Mouse (Mus musculus): ENCODE measurements around the gene Nr1i2. TPM values are rescaled to one million over a fixed set of nuclear protein-coding genes. Genes with fewer than 3 reads are reported as not detected.

The Nr1i2 gene
- polyA plus RNA-seq, 1 experiment, result 0.16 TPM

- TF ChIP-seq CTCF (IDR thresholded peaks at IDR 0.05; ENCODE audit: borderline replicate concordance, control insufficient read depth, extremely low read depth, insufficient read depth, low read length, poor library complexity) (no peak), POLR2A (IDR thresholded peaks at IDR 0.05; ENCODE audit: control insufficient read depth, extremely low read depth, insufficient read depth, low read length, poor library complexity) (no peak)
Observed at GRCm38 (mm10) chr16:38324311-38324710, 29.7 kb upstream of the Nr1i2 start.

GRCm38 (mm10) chr16:38321452-38321935 lies 26.9 kb upstream of the Nr1i2 start:
- no peaks in the 10 kb centered on the region; the same call in 1 of the 2 replicates for H3K4me1 ChIP-seq (replicated peaks; ENCODE audit: control insufficient read depth, insufficient read depth, low read length)
- no peaks in the 10 kb centered on the region for H3K27me3 ChIP-seq (ENCODE audit: control insufficient read depth, insufficient read depth, low read length)
- no peak for TF ChIP-seq POLR2A (IDR thresholded peaks at IDR 0.05; ENCODE audit: control insufficient read depth, extremely low read depth, insufficient read depth, low read length, poor library complexity)
- peak; percentile 67; the same call in 1 of the 2 replicates for TF ChIP-seq CTCF (IDR thresholded peaks at IDR 0.05; ENCODE audit: borderline replicate concordance, control insufficient read depth, extremely low read depth, insufficient read depth, low read length, poor library complexity)
- no peaks in the 10 kb centered on the region for H3K36me3 ChIP-seq (ENCODE audit: control insufficient read depth, insufficient read depth, low read length)
- peak; percentile 58 for DNase-seq
- H3K27ac ChIP-seq (ENCODE audit: control insufficient read depth, insufficient read depth, low read length), result no peak overlapping the region
- 24% methylated on average over 17 of the region's 17 CpGs for WGBS
- no peak overlapping the region for H3K4me3 ChIP-seq (ENCODE audit: control insufficient read depth, insufficient read depth, low read length)

More at GRCm38 (mm10) chr16:38324311-38324710, 29.7 kb upstream of the Nr1i2 start:
- Histone ChIP-seq H3K4me3 (ENCODE audit: control insufficient read depth, insufficient read depth, low read length) (no peak overlapping the region), H3K27me3 (ENCODE audit: control insufficient read depth, insufficient read depth, low read length) (no peaks in the 10 kb centered on the region), H3K27ac (ENCODE audit: control insufficient read depth, insufficient read depth, low read length) (no peak overlapping the region), H3K36me3 (ENCODE audit: control insufficient read depth, insufficient read depth, low read length) (no peaks in the 10 kb centered on the region), H3K4me1 (replicated peaks; ENCODE audit: control insufficient read depth, insufficient read depth, low read length) (no peaks in the 10 kb centered on the region; the same call in 1 of the 2 replicates)
- WGBS, result 93% methylated on average over 15 of the region's 15 CpGs
- DNase-seq, result no peak

- WGBS, result 96% methylated on average over 4 of the region's 4 CpGs
- DNase-seq, result no peak
- TF ChIP-seq CTCF (IDR thresholded peaks at IDR 0.05; ENCODE audit: borderline replicate concordance, control insufficient read depth, extremely low read depth, insufficient read depth, low read length, poor library complexity), result no peak
- TF ChIP-seq POLR2A (IDR thresholded peaks at IDR 0.05; ENCODE audit: control insufficient read depth, extremely low read depth, insufficient read depth, low read length, poor library complexity), result no peak
- no peaks in the 10 kb centered on the region; the same call in 1 of the 2 replicates for H3K4me1 ChIP-seq (replicated peaks; ENCODE audit: control insufficient read depth, insufficient read depth, low read length)
- H3K27ac ChIP-seq (ENCODE audit: control insufficient read depth, insufficient read depth, low read length), result no peak overlapping the region
- no peaks in the 10 kb centered on the region for H3K27me3 ChIP-seq (ENCODE audit: control insufficient read depth, insufficient read depth, low read length)
- H3K36me3 ChIP-seq (ENCODE audit: control insufficient read depth, insufficient read depth, low read length), result no peaks in the 10 kb centered on the region
- no peak overlapping the region for H3K4me3 ChIP-seq (ENCODE audit: control insufficient read depth, insufficient read depth, low read length)
Observed at GRCm38 (mm10) chr16:38319087-38319486, 24.5 kb upstream of the Nr1i2 start.

- Histone ChIP-seq H3K4me3 (ENCODE audit: control insufficient read depth, insufficient read depth, low read length) (no peak overlapping the region), H3K27me3 (ENCODE audit: control insufficient read depth, insufficient read depth, low read length) (no peaks in the 10 kb centered on the region), H3K27ac (ENCODE audit: control insufficient read depth, insufficient read depth, low read length) (no peak overlapping the region), H3K4me1 (replicated peaks; ENCODE audit: control insufficient read depth, insufficient read depth, low read length) (no peaks in the 10 kb centered on the region; the same call in 1 of the 2 replicates), H3K36me3 (ENCODE audit: control insufficient read depth, insufficient read depth, low read length) (no peaks in the 10 kb centered on the region)
- no peak for DNase-seq
- no peak for TF ChIP-seq CTCF (IDR thresholded peaks at IDR 0.05; ENCODE audit: borderline replicate concordance, control insufficient read depth, extremely low read depth, insufficient read depth, low read length, poor library complexity)
- TF ChIP-seq POLR2A (IDR thresholded peaks at IDR 0.05; ENCODE audit: control insufficient read depth, extremely low read depth, insufficient read depth, low read length, poor library complexity), result no peak
- WGBS, result 85% methylated on average over 9 of the region's 9 CpGs
Observed at GRCm38 (mm10) chr16:38318492-38318891, 23.9 kb upstream of the Nr1i2 start.

GRCm38 (mm10) chr16:38308195-38308594 lies 13.6 kb upstream of the Nr1i2 start:
- WGBS, result 79% methylated on average over 11 of the region's 11 CpGs
- TF ChIP-seq POLR2A (IDR thresholded peaks at IDR 0.05; ENCODE audit: control insufficient read depth, extremely low read depth, insufficient read depth, low read length, poor library complexity), result no peak
- no peak for TF ChIP-seq CTCF (IDR thresholded peaks at IDR 0.05; ENCODE audit: borderline replicate concordance, control insufficient read depth, extremely low read depth, insufficient read depth, low read length, poor library complexity)
- Histone ChIP-seq H3K4me3 (ENCODE audit: control insufficient read depth, insufficient read depth, low read length) (no peak overlapping the region), H3K27ac (ENCODE audit: control insufficient read depth, insufficient read depth, low read length) (no peak overlapping the region), H3K27me3 (ENCODE audit: control insufficient read depth, insufficient read depth, low read length) (no peaks in the 10 kb centered on the region), H3K4me1 (replicated peaks; ENCODE audit: control insufficient read depth, insufficient read depth, low read length) (no peaks in the 10 kb centered on the region), H3K36me3 (ENCODE audit: control insufficient read depth, insufficient read depth, low read length) (no peaks in the 10 kb centered on the region)
- no peak for DNase-seq

GRCm38 (mm10) chr16:38307651-38308050 lies 13.0 kb upstream of the Nr1i2 start:
- H3K36me3 ChIP-seq (ENCODE audit: control insufficient read depth, insufficient read depth, low read length), result no peaks in the 10 kb centered on the region
- WGBS, result 8% methylated on average over 7 of the region's 7 CpGs
- TF ChIP-seq CTCF (IDR thresholded peaks at IDR 0.05; ENCODE audit: borderline replicate concordance, control insufficient read depth, extremely low read depth, insufficient read depth, low read length, poor library complexity), result no peak
- TF ChIP-seq POLR2A (IDR thresholded peaks at IDR 0.05; ENCODE audit: control insufficient read depth, extremely low read depth, insufficient read depth, low read length, poor library complexity), result no peak

GRCm38 (mm10) chr16:38307221-38307605 lies 12.6 kb upstream of the Nr1i2 start:
- WGBS, result 63% methylated on average over 5 of the region's 5 CpGs
- H3K36me3 ChIP-seq (ENCODE audit: control insufficient read depth, insufficient read depth, low read length), result no peaks in the 10 kb centered on the region
- H3K27ac ChIP-seq (ENCODE audit: control insufficient read depth, insufficient read depth, low read length), result no peak overlapping the region
- TF ChIP-seq POLR2A (IDR thresholded peaks at IDR 0.05; ENCODE audit: control insufficient read depth, extremely low read depth, insufficient read depth, low read length, poor library complexity) (no peak), CTCF (IDR thresholded peaks at IDR 0.05; ENCODE audit: borderline replicate concordance, control insufficient read depth, extremely low read depth, insufficient read depth, low read length, poor library complexity) (no peak)
- no peak overlapping the region for H3K4me3 ChIP-seq (ENCODE audit: control insufficient read depth, insufficient read depth, low read length)
- no peak for DNase-seq
- H3K4me1 ChIP-seq (replicated peaks; ENCODE audit: control insufficient read depth, insufficient read depth, low read length), result no peaks in the 10 kb centered on the region
- no peaks in the 10 kb centered on the region for H3K27me3 ChIP-seq (ENCODE audit: control insufficient read depth, insufficient read depth, low read length)

More at GRCm38 (mm10) chr16:38307651-38308050, 13.0 kb upstream of the Nr1i2 start:
- H3K27ac ChIP-seq (ENCODE audit: control insufficient read depth, insufficient read depth, low read length), result no peak overlapping the region
- no peak overlapping the region for H3K4me3 ChIP-seq (ENCODE audit: control insufficient read depth, insufficient read depth, low read length)
- H3K4me1 ChIP-seq (replicated peaks; ENCODE audit: control insufficient read depth, insufficient read depth, low read length), result no peaks in the 10 kb centered on the region
- no peak for DNase-seq
- no peaks in the 10 kb centered on the region for H3K27me3 ChIP-seq (ENCODE audit: control insufficient read depth, insufficient read depth, low read length)

All from thymus, adult 2 months (tissue).